Mouse (Mus musculus): ENCODE measurements around the gene Slc24a3. TPM values are rescaled to one million over a fixed set of nuclear protein-coding genes. Genes with fewer than 3 reads are reported as not detected.

Slc24a3 gene
- total RNA-seq, 4 experiments from 2014 or later, result 6.1 to 18.8 (median 14.4) TPM

GRCm38 (mm10) chr2:145557361-145557931, 389.9 kb downstream of the Slc24a3 start:
- no peak for DNase-seq

DNA sequence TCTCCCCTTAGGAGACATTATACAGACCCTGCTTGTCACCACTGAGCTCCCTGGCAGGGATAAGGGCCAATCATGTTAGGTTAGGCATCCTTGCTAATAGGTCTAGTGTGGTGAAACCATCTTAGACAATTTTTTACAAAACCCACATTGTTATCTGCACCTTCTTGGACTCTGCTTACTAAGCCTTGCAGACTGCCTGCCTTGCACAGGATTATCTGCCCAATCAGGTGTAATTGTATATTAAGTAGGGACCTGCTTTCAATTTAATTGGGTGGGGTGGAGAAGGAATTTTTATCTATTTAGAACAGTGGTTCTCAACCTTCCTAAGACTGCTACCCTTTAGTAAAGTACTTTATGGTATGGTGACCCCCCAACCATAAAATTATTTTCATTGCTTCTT, 394.9 kb downstream of the Slc24a3 start:
- DNase-seq, result no peak

DNA sequence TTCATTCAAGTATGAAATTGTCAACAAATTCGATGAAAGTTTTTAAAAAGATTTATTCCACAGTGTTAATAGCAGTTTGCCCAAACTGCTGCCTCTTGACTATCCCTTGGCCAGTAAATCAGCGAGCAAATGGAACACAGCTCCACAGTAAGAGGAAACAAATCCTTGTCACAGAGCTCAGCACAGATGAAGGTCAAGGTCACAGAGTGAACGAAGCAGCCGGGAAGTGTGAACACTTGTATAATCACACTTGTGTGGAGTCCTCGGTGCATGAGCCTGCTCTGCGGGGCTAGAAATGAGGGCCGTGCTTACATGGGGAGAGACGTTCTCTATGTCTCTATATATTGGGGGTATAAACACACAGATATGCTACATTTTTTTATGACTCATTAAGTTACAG, 397.0 kb downstream of the Slc24a3 start:
- DNase-seq, result peak; percentile 57

- DNase-seq, result no peak
Observed at GRCm38 (mm10) chr2:145566904-145567303, 399.4 kb downstream of the Slc24a3 start.

- DNase-seq, result no peak
Observed at GRCm38 (mm10) chr2:145571943-145572342, 404.4 kb downstream of the Slc24a3 start.

DNA sequence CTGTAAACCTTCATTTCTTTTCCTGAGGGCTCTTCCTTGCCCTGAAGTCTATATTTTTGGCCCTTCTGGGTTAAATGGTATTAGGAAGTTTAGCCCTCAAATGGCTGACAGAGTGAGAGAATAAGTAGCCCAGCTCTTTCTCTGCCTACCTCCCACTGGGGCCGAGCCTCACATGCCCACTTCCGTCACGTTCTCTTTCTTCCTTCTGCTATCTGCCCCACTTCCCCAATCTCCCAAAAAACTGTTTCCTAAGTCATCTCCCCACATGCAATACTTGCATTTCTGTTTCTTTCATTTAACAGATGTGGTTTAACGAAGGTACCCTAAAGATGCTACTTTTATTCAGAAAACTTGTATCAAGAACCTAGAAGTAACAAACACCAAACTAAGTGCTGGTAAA, 406.6 kb downstream of the Slc24a3 start:
- no peak for DNase-seq

DNA sequence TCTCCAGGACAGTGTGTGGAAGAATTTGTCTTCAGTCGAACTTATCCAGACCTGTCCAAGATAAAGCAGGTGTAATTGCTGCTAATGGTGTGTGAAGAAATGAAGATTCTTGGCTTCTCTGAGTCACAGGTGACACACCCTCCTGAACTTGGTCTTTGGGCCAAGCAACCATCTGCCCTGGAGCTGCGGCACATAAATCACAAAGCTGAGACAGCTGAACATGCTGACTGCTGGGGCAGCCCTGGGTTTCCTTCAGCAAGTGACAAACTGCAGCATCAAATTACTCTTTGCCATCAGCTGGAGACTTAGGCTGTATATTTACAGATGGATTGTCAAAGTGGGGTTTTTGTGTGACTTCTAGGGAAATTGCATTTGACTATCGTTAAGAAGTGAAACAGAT, 415.5 kb downstream of the Slc24a3 start:
- DNase-seq, result no peak

- no peak for DNase-seq
Observed at GRCm38 (mm10) chr2:145585437-145585836, 417.9 kb downstream of the Slc24a3 start.

DNA sequence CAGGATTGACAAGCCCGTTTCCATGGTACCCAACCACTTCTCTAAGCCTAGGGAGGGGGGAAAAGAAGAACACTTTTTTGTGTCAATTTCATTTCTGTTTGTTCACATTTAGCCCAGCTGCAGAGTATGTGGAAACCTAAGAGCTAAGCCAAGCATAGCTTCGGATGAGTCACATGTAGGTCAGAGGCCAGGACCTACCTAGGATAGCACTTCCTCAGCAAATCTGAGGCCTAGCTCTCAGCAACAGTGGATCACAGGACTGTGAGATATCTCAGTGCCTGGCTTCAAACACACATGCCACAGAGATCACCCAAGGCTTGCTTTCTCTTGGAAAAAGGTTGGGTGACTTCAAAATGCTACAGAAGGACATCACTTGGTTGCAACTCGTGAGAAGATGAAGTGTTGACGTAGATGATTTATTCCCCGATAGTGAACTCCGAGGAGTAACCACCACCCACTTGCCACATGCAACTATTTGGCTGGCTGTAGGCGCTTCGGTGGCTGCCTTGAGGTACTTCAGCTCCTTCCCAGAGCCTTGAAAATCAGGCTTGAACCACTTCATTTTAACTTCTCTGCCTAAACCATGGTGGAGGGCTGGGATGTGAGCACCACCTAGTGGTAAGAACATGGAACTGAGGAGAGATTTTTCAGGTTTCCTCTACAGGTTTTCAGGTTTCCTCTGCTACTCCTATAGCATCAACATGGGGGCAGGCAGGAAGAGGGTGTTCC, 420.6 kb downstream of the Slc24a3 start:
- DNase-seq, result peak; percentile 25

GRCm38 (mm10) chr2:145591881-145592280, 424.3 kb downstream of the Slc24a3 start:
- DNase-seq, result no peak

DNA sequence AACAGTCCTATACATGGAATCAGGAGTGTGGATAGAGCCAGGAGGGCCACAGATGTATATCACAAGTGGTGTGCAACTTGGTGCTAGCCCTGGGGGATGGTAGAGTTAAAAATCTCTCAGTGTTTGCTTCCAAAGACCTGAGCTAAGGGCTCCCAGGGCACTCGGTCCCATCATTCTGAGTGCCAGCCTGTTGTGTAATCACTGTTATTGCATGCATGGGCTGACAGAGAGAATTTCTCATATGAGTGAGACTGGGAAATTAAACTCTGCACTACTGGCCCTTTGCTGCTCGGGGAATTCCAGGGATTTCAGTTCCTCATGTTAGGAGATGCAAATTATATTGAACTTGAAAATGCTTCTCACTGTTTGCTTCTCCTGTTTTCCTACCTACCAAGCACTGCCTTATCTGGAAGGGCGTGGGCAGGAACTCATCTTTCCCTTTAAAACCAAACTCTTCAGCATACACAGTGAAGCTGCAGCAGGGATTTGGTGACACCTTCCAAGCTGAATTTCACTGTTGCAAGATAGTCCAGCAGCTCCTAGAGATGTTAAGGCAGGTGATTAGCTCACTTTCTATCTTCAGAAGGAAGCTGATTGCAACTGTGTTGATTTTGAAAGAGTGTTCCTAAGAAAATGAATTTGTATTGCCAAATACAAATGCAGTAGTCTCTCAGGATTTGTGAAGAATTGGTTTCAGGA, 426.2 kb downstream of the Slc24a3 start:
- peak; percentile 21 for DNase-seq

DNA sequence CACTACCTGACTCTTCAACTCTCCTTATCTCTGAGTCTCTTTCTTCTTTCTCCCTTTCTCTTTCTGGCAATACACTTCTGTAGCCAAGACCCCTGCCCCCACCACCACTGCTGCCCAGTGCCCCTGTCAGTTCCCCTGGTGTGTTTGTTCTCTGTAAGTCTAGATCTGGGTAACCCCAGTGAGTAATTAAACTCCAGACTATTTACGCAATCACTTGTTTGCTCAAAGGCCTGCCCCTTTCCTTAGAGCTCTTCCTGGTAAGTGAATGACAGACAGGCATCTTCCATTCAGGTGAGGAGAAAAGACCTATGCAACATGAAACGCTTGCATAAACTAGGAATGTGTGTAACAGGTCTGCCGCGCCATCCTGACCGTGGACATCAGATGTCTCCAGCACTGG, 430.3 kb downstream of the Slc24a3 start:
- DNase-seq, result no peak

- no peak for DNase-seq
Observed at GRCm38 (mm10) chr2:145607844-145608243, 440.3 kb downstream of the Slc24a3 start.

DNA sequence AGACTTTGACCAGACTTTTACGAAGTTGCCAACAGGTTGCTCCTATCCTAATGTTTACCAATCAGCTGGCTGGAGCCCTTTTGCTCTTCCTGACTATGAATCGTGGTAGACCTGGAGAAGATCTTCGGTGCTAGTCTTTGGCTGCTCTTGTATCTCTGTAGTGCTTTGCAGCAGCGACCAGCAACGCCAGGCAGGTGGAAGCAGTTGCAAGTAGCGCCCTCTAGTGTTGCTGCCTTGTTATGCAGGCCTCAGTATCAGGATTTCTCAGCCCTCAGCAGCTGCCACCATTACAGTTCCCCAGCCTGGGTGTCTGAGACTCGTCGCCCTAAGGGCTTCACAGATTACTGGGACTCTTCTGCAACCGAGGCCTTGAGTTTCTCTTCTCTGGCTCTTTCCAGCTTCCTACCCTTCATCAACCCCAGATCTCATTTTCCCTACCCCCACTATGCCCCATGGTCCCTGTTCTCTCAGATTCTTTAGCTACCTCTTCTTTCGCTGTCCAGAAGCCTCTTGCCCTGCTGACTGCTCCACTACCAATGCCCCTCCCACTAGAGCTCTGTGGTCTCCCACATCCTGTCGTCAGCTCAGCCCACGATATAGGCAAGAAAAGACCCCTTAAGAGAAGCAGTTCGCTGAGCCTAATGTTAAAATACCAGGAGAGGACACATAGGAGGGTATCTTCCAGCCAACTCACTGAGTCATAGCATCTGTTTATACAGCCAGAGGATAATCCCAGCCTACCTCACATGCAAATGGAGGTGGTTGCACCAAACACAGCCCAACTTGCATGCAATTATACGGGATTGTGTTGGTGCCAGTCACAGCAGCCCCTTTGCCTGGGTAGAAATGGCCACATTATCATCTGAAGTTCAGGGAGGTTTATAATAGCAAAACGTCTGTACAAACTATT, 443.5 kb downstream of the Slc24a3 start:
- DNase-seq, result peak; percentile 12

DNA sequence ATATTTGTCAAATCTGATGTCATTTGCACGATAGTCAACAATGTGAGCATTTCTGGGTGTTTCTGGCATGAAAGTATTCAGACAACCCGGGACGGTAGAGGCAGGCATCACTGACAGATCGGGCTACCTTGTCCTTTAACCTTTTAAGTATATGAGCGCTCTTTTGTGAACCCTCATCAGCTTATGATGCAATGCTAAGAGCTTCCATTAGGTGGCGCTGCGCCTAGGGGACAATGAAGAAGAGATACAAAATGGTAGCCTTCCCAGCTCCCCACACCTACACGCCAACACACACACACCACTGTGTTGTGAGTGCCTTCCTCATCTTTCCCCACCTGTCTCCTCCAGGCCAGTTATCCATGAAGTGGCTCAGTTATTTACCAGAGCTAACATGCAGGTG, 445.4 kb downstream of the Slc24a3 start:
- DNase-seq, result peak; percentile 8

DNA sequence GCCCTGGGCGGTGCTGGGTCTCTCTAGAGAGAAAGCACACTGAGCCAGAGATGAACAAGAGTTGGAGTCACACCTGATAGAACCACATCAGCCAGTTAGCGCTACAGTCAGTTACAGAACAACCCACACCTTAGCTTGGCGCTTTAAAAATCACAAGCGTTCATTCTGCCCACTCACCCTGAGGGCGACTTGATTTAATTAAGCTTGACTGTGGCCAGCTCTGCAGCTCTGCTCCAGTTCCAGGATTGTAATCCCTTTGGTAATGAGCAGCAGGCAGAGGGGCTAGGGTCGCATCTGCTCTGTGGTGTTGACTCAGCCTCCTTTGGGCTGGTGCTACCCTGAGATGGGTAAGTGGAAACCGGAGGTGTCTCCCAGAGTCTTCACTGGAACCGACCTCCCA, 446.2 kb downstream of the Slc24a3 start:
- DNase-seq, result no peak

GRCm38 (mm10) chr2:145619688-145620087, 452.1 kb downstream of the Slc24a3 start:
- no peak for DNase-seq

DNA sequence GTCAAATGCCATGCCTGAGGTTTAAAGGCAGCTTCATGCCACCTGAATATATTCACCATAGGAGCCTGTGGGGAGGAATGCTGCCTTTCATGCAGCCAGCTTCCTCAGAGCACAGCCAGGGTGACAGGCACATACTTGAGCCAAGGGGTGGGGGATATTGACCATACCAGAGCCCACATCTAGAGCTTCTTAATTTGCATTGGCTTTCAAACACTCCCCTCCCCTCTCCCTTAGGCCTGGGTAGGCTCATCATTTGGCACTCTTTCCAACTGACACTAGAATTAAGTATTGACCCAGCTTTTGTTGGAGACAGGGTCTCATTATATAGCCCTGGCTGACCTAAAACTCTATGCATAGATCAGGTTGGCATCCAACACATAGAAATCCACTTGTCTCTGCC, 453.2 kb downstream of the Slc24a3 start:
- no peak for DNase-seq

- DNase-seq, result no peak
Observed at GRCm38 (mm10) chr2:145621119-145621518, 453.6 kb downstream of the Slc24a3 start.

DNA sequence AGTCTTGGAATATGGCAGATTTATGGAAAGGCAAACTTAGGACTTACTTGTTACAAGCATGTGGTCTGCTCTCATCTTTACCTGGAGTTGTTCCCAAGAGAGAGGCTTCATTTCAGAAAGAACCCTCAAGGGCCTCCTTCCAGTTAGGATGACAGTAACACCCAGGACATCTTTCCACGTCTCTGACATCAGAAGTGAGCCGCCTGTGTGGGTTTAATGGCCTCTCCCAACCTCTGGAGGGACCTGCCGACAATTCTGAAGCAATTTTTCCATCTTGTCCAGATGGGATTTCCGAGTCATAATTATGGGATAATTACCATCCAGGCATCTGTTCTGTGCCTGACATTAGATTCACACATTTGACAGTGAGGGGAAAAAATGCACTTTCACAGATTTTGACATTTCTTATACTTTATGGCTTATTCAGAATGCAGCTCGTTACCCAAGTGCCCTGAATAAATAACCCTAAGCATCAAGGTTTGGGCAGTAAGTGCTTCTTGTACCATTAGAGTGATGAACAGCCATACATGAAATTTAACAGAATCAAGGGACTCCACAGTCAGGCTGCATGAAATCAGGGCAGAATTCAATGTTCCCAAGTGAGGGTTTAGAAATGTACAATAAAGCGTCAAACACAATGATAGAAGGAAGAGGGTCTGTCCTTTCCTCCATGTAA, 463.7 kb downstream of the Slc24a3 start:
- DNase-seq, result no peak

DNA sequence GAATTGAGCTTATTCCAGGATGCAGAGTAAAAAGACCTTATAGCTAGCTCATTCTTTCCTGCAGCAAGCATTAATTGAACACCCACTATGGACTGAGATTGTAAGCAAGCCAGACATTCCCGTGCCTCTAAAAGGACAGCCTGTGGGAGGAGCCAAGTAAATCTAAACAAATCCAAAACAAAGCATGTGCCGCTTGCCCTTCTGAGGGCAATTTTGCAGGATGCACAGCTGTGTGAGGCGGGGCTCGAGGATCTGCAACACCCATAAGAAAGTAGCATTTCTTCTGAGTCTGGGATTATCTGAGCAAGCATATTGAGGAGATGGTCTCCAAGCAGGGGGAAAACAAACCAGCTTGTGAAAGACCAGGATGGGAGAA, 464.2 kb downstream of the Slc24a3 start:
- DNase-seq, result no peak

DNA sequence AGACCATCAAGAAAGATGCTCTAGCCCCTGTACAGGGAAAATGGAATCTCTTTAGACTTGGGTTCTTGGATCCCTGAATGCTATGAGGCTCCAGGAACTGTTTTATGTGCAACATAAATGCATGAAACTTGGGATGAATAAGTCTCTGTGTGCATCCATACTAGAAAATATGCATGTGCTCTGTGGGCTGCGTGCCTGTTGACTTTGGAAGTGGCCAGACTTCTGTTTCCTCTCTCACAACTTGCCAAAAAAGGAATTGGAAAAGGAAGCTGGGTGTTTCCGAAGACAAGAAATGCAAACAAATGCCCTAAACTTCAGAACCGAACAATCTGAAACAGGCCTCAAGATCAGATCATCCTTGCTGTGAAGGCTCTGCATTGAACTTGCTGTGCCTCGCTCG, 466.3 kb downstream of the Slc24a3 start:
- no peak for DNase-seq

Measured in adrenal gland, adult 8-10 months (tissue).